Mouse (Mus musculus) embryonic fibroblast, embryonic 13.5 days (primary cell): ENCODE measurements around the gene Higd1c.

ENCODE experiments used
- CTCF ChIP-seq: IDR thresholded peaks from 2 replicates; pipeline ENCODE4 v1.5.1; 2011; ENCODE audit warnings: mild to moderate bottlenecking, control low read depth, low read length, moderate library complexity, borderline replicate concordance; ENCODE audit not compliant: insufficient read depth
- POLR2A ChIP-seq: IDR thresholded peaks from 2 replicates; pipeline ENCODE4 v1.6.1; 2011; ENCODE audit warnings: low read depth, mild to moderate bottlenecking, control low read depth, low read length, moderate library complexity

DNA sequence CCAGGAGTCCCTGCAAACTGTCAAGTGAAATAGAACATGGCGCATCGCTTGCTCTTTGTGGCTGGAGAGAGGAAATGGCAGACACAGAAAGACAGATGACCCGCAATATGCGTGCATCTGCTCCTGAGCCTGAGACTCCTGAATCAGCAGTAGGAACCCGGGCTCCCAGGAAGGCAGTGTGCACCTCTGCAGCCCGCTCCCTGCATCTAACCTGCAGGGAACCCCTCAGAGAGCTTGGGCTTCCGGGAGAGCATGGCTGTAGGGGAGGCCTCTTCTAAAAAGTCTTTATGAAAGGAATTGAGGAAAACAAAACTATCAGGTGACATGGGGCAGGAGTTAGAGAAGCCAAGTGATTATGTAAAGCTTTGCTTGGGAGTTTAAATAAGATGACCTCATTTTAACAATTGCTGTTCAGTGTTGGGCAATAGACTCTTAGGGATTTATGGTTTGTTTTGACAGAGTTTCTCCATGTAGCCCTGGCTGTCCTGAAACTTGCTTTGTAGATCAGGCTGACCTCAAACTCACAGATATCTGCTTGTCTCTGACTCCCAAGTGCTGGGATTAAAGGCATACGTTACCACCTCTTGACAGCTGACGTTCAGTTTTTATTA, 43.9 kb upstream of the Higd1c start:
- no peak for TF ChIP-seq CTCF
- no peak for TF ChIP-seq POLR2A
